In genomic region chr14:20234403-20234802, GRCm38 (mm10) we compare ENCODE assay signal across 23 mouse cellular contexts. TPM values are rescaled to one million over a fixed set of nuclear protein-coding genes. Genes with fewer than 3 reads are reported as not detected.
DNase-seq lines count a peak whose midpoint lies in the region; ATAC-seq and TF ChIP-seq lines count a peak whose summit lies in the region.
"Had no signal": no experiment of that assay in that cellular context is flagged by ENCODE, and none has a peak within 500 bp of the region (broad histone marks: within the 10 kb centered on the region; RNA-seq: fewer than 3 reads in every experiment).

No protein-coding gene starts in this region.

- no peak for TF ChIP-seq CTCF in lung, postnatal 0 days (IDR thresholded peaks at IDR 0.05)

- no peaks in the 10 kb centered on the region for H3K36me3 ChIP-seq in lung, postnatal 0 days (ENCODE audit: insufficient read depth, low read length)
- H3K36me3 ChIP-seq: embryonic facial prominence, embryonic 10.5 days; heart, embryonic 13.5 days; hindbrain, embryonic 15.5 days had no signal

- TF ChIP-seq EP300 in lung, postnatal 0 days (IDR thresholded peaks at IDR 0.05), result no peak

- DNase-seq in heart, adult 11 months, result peak; percentile 16
- DNase-seq in heart, adult 8-10 months (ENCODE audit: low spot score), result no peak
- no peak for DNase-seq in lung, postnatal 0 days (ENCODE audit: low spot score)
- DNase-seq in lung, adult 18-20 months, result no peak
- peak; percentile 74 for DNase-seq in R1 (ENCODE audit: low read depth, low spot score)
- no peak for DNase-seq in urinary bladder, postnatal 36 days (ENCODE audit: low spot score in 2 of 2)
- DNase-seq in thymus, postnatal 10 days (ENCODE audit: low spot score in 2 of 2), result no peak
- DNase-seq: adrenal gland, adult 8-10 months; adrenal gland, postnatal 36 days; cerebellum, adult 2 months; cerebellum, postnatal 10 days; gastrocnemius, adult 2 months; gastrocnemius, postnatal 36 days; heart, adult 2 months; heart, postnatal 36 days had no signal

- peak overlapping the region; percentile 85; the same call in 1 of the 2 replicates for H3K27ac ChIP-seq in lung, postnatal 0 days (ENCODE audit: low read length)
- H3K27ac ChIP-seq: embryonic facial prominence, embryonic 10.5 days; forebrain, embryonic 13.5 days; gastrocnemius, adult 2 months; heart, adult 2 months; heart, embryonic 13.5 days; hindbrain, embryonic 15.5 days had no signal

- no peak overlapping the region for H3K4me2 ChIP-seq in lung, postnatal 0 days (replicated peaks; ENCODE audit: low read depth, low read length)
- H3K4me2 ChIP-seq: forebrain, embryonic 13.5 days; heart, embryonic 13.5 days; hindbrain, embryonic 15.5 days had no signal

- ATAC-seq in lung, postnatal 0 days, result no peak
- ATAC-seq: forebrain, embryonic 13.5 days; Patski had no signal

- no peaks in the 10 kb centered on the region for H3K4me1 ChIP-seq in lung, postnatal 0 days (ENCODE audit: insufficient read depth, low read depth, low read length)
- H3K4me1 ChIP-seq: embryonic facial prominence, embryonic 10.5 days; forebrain, embryonic 13.5 days; heart, embryonic 13.5 days; hindbrain, embryonic 15.5 days had no signal

- H3K9ac ChIP-seq in lung, postnatal 0 days (replicated peaks; ENCODE audit: low read depth), result no peak overlapping the region
- H3K9ac ChIP-seq: forebrain, embryonic 13.5 days; heart, embryonic 13.5 days; hindbrain, embryonic 15.5 days had no signal

- H3K4me3 ChIP-seq in lung, postnatal 0 days (ENCODE audit: low read depth, low read length), result no peak overlapping the region
- H3K4me3 ChIP-seq: embryonic facial prominence, embryonic 10.5 days; forebrain, embryonic 13.5 days; gastrocnemius, adult 2 months; heart, adult 2 months; heart, embryonic 13.5 days; hindbrain, embryonic 15.5 days had no signal

- WGBS in lung, postnatal 0 days, result 98% methylated on average over 2 of the region's 2 CpGs

- H3K9me3 ChIP-seq in lung, postnatal 0 days (ENCODE audit: low read length), result no peaks in the 10 kb centered on the region
- H3K9me3 ChIP-seq: embryonic facial prominence, embryonic 10.5 days; forebrain, embryonic 13.5 days; heart, embryonic 13.5 days; hindbrain, embryonic 15.5 days had no signal

- H3K27me3 ChIP-seq in lung, postnatal 0 days (replicated peaks; ENCODE audit: insufficient read depth, low read length), result no peaks in the 10 kb centered on the region
- H3K27me3 ChIP-seq: forebrain, embryonic 13.5 days; heart, embryonic 13.5 days; hindbrain, embryonic 15.5 days; Patski had no signal

RNA-seq across cellular contexts. Expression of gene Kcnk16, which starts 34.6 kb away (rescaled TPM):
- not detected for total RNA-seq in heart, adult 8-10 months (2022)
- 0.20 TPM in 1 of 2 replicates, not detected in the other for polyA plus RNA-seq in lung, postnatal 0 days (2015; fragmentation: Nextera tagmentation; extraction: Ambion mirVana)
- total RNA-seq: adrenal gland, adult 8-10 months; adrenal gland, postnatal 36 days; gastrocnemius, adult 2 months; gastrocnemius, postnatal 36 days; heart, adult 2 months; heart, postnatal 36 days had no signal
- polyA plus RNA-seq: C2C12; cerebellum, adult 2 months; forebrain, embryonic 13.5 days; heart, adult 2 months; heart, postnatal 0 days; hindbrain, embryonic 11.5 days; hindbrain, embryonic 15.5 days; Patski had no signal

RNA-seq across cellular contexts. Expression of gene Kcnk5, which starts 52.8 kb away (rescaled TPM):
- 1 to 10 TPM in 1 of 4 experiments, under 1 TPM in 3; 0.52 to 1.3 (median 0.75) TPM for total RNA-seq in heart, adult 8-10 months (2022)
- 4.5 and 5.2 TPM in 2 replicates for polyA plus RNA-seq in lung, postnatal 0 days (2015; fragmentation: Nextera tagmentation; extraction: Ambion mirVana)

Comparison
In these comparisons a context has a peak if more than half of its experiments do, and no peak if none do; other contexts are left out.
1. DNase-seq: peak in heart, adult 11 months (single experiment) and R1 (single experiment); none in heart, adult 8-10 months (single experiment), lung, postnatal 0 days (single experiment), lung, adult 18-20 months (0 of 2), urinary bladder, postnatal 36 days (0 of 2) and thymus, postnatal 10 days (0 of 2).